Mouse (Mus musculus) cerebellum, adult 9-11 months (tissue): ENCODE measurements around the gene Sycp2l.
"Not testable (repeated sequence)": the region's sequence is repeated elsewhere in the genome, so short reads cannot be mapped to it uniquely, and the experiment has no call there.

Source experiments
- DNase-seq: peaks from one replicate; pipeline ENCODE4 v3.0.0; 2022

The Sycp2l gene

DNA sequence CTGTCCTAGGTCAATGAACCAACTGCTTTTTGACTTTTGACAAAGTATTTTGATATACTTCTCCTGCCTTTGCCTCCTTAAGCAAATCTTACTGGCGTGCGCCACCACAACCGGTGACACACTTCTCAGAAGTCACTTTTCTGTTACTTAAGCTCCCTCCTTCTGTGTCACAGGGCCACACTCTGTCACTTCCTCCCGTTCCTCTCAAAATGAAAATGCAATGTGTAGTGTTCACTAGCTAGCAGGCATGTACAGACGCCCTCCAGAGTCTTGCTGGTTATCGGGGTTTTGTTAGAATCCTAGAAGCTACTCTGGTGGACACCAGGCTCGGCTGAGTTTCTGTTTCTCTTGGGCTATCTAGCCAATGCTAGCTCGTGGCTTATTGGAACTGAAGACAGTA is 14.2 kb downstream of the Sycp2l start:
- DNase-seq: no peak

DNA sequence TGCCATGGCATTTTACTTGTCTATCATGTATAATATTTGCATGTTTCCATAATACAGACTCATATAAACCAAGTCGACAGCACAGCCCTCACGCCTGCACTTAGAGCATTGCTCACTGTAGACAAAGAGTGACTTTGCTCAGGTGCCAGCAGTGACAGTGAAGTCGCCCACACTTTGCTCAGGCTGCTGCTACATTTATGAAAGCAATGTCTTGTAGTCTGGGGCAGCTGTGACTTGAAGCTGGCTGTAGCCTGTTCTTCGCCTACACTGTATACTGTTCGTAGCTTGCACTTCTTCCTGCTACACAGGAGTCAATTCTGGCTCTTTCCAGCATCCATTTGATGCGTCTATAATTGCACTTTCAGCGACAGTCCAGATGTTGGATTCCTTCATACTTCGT is 15.0 kb downstream of the Sycp2l start:
- no peak for DNase-seq

DNA sequence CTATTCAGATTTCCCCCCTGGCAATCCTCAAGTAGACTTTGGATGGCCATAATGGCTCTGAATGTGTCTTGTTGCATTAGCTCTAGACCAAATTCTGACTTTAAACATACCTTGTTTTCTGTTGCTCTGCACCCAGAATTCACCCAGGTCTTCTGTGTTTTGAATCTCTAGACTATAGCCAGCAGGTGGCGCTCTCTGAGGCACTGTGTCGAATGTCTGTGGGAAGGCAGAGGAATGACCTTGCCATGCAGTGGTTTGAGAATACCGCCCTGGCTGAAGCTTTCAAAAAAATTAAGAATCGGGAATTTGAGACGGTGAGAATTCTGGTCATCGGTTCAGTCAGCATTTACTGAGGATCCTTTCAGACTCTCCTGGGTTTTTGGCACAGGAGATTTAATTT is 20.8 kb downstream of the Sycp2l start:
- DNase-seq: peak; percentile 21

DNA sequence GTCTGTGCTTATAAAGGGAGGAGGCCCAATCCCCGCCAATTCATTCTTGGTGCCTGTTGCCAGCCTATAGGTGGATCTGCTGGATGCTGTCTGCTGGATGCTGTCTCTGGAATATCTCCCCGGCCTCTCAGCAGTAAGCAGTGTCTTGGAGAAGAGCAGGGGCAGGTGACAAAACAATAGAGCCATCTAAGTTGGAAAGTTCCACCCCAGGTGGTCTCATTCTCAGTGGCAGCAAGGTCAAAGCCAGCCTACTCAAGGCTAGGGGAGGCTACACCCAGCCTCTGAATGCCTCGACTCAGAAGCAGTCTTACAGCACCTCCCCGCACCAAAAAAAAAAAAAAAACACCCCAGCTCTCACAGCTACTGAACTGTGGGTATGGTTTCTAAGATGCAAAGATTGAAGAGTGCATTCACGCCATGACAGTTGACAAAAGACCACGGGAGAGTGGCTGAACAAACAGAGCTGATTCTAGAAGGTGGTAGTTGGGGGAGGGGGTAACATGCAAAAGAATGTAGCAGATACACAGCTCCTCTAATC is 31.4 kb downstream of the Sycp2l start:
- DNase-seq: no peak

DNA sequence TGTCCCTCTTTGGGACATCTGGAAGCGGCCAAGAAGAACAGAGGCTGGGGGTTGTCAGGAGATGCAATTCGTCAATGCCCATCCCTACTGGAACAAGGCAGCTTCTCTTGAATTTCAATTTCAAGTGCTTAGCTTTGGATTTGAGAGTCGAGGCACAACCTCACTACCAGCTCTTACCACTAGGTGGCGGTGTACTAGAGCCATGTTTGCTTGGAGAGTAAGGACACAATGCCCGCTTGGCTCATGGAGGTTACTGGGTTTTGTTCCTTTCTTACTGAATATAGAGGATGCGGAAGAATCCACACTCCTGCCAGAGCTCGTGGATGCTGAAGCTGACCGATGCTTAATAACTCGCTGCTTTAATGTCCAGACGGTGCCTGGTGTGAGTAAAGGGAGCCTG is 32.2 kb downstream of the Sycp2l start:
- peak; percentile 30 for DNase-seq

DNA sequence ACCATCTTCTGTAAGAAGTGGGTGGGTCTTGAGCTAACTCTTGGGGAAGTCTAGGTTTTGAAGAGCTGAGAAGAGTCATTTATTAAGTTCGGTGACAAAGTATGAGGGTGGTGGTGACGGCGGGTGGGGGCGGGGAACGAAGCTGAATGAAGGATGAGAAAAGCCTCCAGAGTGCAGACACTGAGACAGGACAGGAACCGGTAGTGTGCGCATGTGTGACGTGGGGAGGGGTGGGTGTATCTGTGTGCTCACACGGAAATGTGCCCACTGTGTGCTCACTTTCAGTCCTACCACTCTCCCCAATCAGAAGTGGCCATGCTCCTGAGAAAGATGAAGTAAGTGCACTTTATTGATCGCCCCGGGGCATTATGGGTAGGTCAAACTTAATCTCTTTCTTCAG is 39.0 kb downstream of the Sycp2l start:
- DNase-seq: no peak

DNA sequence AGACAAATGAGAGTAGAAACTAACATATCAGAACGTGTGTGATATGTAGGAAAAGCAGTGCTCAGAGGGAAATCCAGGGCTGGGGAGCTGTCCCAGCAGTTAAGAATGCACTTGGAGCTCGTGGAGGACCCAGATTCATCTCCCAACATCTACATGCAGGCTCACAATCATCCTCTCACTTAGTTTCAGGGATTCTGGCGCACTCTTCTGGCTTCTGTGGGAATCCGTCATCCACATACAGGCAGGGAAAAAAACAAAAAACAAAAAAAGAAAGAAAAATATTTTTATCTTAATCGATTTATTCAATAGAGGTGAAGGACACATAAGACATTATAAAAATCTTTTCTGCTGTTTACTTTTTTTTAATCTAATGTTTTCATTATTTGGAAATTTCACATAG is 44.3 kb downstream of the Sycp2l start:
- DNase-seq: no peak

DNA sequence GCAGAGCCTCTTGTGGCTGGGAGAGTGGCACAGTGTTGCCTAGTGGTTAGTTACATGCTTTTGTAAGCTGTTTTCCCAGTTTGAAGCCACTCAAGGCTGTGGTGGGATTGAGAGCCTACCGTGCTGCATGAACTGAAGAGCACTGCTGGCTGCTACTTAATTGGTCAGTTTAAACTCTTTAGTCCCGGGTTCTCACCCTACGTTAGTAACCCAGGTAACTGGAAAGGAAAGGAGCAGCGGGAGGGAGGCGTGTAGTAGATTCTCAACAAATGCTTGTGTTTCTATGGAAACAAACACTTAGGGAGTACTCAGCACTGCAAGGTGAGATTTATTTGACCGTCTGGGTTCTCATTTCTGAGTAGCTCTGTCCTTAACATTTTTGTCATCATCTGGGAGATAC is 73.8 kb downstream of the Sycp2l start:
- no peak for DNase-seq

DNA sequence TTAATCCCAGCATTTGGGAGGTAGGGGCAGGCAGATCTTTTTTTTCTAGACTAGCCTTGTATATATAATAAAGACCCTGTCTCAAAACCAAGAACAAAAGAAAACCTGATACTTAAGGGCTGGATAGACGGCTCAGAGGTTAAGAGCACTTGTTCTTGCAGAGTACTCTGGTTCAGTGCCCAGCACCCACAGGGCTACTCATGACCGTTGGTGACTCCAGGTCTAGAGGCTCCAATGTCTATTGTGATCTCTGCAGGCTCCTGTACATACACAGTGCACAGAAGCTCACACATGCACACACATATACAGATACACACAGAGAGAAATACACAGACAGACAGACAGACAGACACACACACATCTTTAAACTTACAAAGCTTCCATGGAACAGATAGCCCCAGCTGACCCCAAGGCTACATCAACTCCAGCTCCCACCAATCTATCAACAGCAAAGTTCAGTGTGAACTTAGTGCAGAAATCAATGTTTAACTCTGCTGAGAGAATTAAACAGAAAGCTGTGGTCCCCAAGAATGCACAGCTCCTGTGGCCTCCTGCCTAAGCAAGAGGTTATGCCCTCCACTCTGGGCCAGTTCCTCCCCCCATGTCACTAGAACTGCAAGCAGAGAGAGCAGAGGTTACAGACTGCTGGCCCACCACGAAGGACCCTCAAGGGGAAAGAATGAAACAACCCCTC is 81.7 kb downstream of the Sycp2l start:
- DNase-seq: no peak

DNA sequence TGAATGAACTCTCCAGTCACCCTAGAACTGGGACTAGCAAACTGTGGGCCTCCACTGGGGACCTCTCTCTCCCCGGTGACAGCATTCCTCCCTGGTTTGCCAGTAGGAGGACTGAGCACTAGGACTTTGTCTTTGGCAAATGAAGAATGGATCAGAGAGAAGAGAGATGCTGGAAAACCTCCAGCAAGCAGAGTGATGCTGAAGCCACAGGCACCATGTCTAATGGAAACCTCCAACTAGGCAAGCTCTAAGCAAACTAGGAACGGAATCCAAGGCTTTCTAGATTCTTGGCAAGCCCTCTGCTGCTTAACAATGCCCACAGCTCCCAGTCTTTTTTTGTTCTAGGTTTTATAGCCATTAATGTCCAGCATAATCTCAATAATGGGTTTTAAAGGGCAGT is 86.8 kb downstream of the Sycp2l start:
- peak; percentile 10 for DNase-seq

DNA sequence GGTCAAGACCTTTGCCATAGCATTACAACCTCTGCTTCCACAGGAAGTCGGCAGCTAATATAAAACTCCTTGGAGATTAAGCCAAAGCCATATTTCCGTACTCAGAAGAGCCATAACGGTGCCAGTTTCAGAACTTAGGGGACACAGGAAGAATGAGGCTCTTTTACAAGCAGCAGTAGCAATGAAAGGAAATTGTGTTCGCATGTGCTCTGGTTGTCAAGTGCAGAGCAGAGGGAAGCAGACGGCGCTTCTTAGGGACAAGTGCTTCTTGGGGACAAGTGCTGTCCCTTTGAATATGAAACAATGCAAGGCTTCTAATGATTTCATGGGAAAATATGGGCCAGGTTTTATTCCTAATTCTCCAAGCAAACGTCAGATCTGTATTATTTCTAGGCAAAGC is 89.2 kb downstream of the Sycp2l start:
- DNase-seq: peak; percentile 7

DNA sequence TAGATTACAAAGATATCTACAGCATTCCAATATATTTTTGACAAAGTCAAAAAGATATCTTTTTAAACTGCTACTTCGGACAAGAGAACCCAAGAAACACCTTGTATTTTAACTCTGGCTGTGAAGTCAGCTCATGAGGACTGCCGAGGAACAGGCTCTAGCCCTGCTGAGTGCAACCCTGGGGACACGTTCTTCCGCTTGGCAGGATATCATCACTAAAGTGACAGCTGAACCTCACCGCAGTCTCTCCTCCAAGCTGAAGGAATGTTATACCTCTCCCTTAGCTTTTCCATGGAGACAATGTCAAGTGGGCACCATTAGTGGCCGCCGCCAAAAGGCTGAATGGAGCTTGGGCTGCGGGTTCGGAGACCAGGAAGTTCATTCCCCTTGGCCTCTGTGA is 89.6 kb downstream of the Sycp2l start:
- no peak for DNase-seq

DNA sequence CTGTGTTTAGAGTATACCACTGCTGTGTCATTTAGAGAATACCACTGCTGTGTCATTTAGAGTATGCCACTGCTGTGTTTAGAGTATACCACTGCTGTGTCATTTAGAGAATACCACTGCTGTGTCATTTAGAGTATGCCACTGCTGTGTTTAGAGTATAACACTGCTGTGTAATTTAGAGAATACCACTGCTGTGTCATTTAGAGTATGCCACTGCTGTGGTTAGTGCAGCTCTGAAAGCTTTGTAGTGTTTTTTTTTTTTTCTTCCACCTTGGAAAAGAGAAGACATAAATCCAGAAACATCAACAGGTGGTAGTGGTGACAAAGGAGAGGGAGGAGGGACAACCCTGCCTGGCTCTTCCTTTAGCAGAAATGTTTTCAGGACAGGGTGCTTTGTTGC is 91.5 kb downstream of the Sycp2l start:
- DNase-seq: not testable (repeated sequence)

DNA sequence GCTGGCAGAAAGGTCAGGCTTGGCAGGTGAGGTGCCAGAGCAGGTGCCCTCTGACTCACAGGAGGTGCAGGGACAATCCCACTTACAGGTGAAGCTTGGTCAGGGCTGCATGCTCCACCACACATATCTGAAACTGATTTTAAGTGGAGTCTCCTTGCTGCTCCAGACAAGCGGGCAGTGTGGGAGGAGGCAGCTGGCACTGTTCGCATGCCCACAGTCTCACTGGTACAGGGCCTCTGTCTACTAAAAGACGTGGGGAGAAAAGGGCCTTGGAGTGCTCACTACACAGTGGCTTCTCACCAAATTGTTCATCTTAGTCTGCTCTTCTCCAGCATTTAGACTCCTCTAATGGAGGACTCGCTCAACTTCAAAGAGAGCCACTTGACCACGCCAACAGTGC is 92.1 kb downstream of the Sycp2l start:
- DNase-seq: no peak

DNA sequence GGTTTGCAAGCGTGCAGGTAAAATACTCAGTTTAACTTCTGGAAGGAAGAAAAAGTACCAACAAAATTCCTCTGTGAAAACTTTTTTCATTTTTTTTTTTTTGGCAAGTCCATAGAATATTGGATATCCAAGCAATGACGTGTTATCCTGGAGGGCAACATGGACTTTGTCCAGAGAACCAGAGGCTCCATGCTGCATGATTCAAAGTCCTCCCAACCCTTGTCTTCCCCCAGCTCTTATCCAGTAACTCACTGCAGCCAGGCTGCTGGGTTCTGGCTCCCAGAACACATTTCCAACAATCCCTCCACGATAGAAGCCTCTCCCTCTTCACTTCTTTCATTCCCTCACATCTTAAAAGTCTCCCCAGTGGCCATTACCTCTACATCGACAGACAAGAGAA is 97.2 kb downstream of the Sycp2l start:
- no peak for DNase-seq

DNA sequence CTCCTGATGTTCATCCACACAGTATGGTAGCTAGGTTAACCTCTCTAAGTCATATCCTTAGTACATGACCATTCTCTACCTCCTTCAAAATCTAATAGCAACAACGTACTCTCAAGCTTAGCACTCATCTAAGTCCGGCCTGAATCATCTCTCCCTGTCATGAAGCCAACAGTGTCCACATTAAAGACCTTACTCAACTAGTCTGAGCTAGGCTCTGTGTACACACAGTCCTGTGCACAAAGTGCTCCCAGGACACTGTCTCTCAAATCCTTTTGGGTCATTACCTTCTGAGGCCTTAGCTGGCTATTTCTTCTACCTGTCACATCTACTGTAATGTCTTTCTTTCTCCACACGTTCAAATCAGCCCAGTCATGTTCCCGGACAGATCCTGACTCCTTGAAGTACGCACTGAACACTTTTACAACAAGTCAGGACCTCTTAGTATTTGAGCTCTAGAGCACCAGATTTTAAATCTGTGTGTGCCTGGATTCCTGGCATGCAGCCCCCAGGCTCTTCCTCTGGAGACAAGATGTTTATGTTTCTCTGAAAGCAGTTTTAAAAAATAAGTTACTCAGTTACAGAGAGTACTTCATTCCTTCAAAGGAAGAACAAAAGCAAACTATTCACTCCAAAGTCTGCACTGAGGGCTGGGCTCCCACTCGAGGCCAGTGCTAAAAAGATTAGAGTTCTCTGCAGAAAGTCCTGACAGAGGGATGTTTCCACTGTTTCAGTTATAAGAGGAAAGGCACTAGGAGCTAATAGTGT is 98.6 kb downstream of the Sycp2l start:
- no peak for DNase-seq

DNA sequence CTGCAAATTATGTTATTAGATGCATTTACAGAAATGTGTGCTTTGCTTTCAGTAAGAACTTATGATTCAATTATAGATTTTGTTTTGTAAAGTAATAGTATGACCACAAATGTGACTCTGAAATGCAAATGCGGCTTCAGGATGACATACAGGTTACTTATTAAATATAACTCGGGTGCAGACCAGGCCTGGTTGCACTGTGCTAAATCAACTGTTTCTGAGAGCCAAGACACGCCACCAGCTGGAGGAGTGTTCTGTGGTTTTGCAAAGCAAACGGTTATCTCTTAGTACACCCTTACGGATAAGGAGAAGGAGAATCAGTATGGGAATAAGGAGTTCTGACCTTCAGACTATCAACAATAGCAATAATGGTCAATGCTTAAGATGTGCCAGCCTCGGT is 101.6 kb downstream of the Sycp2l start:
- no peak for DNase-seq

DNA sequence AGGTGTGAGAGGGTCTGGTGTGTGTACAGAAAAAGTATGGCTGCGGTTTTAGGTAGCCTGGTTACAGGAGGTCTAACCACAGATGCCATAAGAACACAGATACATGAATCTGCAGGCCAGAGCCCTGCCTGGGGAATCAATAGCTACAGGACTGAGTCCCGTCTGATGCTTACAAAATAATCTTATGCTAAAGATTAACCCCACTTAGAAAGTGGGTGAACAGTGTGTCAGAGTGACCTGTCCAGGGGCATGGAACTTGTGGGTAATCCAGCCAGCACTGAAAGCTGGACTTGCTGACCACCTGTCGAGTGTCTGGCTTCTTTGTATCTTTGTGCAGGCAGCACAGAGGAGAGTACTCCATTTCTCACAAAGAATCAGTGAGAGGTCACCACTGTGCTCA is 102.1 kb downstream of the Sycp2l start:
- DNase-seq: no peak

DNA sequence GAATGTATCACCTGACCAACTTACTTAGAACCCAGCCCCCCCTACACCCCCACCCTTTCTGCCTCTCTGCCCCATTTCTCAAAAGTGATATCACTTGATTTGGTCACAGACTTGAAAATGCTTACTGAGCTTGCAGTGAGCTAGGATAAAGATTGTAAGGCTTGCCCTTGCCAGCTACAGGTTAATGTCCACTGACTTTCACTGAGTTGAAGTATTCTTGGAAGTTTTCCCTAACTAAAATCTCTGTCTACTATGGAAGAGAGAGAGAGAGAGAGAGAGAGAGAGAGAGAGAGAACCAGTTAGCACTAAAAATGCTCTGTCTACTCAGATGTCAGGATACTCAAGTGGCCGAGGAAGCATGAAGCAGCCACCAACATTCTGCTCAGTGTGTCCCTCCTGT is 104.9 kb downstream of the Sycp2l start:
- DNase-seq: no peak

DNA sequence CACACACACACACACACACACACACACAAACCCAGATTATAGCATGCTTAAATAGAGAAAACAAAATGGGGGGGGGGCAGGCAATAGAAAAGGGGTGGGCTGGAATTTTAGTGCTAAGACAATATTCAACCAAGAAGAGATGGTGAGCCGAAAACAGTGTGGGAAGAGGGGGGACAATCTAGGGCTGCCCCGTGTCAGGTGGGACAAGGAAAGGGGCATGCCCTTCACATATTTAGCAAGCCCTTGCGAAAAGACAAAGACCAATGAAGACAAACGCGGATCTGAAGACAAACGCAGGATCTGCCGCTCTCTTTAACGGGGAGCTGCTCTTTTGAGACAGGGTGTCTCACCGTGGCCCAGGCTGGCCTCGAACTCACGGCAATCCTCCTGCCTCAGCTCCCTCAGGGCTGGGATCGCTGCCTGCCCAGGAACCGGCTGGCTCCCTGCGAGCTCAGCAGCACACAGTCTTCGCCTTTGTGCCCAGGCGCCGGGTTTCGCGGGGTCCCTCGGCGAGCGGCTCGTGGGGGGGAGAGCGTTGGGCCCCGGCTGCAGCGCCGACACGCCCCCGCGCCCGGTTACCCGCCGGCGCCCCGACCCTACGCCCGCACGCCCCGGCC is 105.7 kb downstream of the Sycp2l start:
- DNase-seq: peak; percentile 29

DNA sequence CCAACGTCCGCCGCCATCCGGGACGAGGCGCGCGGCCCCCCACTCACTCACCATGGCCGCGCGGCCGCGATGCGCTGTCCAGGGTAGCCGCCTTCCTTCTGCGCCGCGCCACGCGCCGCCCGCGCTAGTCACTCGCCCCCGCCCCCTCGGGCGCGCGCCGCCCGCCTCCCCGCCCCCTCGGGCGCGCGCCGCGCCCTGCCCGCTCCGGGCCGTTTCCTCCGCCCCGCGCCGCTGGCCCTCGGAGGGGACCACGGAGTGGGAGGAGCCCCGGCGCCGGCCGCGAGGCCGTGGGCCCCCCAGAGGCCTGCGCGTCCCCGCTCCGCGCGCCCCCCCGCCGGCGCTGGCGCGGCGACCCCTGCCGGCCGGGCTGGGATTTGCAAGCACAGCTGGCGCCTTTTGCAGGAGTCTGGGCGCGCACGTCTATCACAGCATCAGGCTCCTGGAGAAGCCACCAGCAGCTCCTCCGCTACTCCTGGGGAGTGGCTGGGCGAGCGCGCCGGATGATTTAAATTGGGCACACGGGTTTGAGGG is 106.3 kb downstream of the Sycp2l start, which contains the start of gene Elovl2:
Elovl2 (minus strand) TSS at position 102 of the 531 bp plus-strand sequence.
- peak; percentile 32 for DNase-seq
